Mouse (Mus musculus) embryonic facial prominence, embryonic 15.5 days (tissue): ENCODE data around the gene Jam2. TPM values are rescaled to one million over a fixed set of nuclear protein-coding genes. Genes with fewer than 3 reads are reported as not detected.

Experiments
- ATAC-seq: fragments of 200-750 bp; cut with Nextera tagmentation; 2 replicates; pipeline ENCODE4 v1.8.0; 2017; ENCODE audit warnings: low read depth, moderate TSS enrichment; ENCODE audit not compliant: insufficient number of reproducible peaks, low FRiP score, low TSS enrichment
- H3K27ac ChIP-seq: fragments of 300-500 bp; sonication (generic); replicated peaks from 2 replicates; pipeline ENCODE4 v1.5.1; 2015; ENCODE audit warnings: mild to moderate bottlenecking, inconsistent platforms
- H3K27me3 ChIP-seq: fragments of 300-500 bp; sonication (generic); 2 replicates; pipeline ENCODE4 v1.6.1; 2015; ENCODE audit warnings: inconsistent platforms
- H3K36me3 ChIP-seq: fragments of 300-500 bp; sonication (generic); 2 replicates; pipeline ENCODE4 v1.6.1; 2015; ENCODE audit warnings: mild to moderate bottlenecking, inconsistent platforms
- H3K4me1 ChIP-seq: fragments of 300-500 bp; sonication (generic); 2 replicates; pipeline ENCODE4 v1.6.1; 2015; ENCODE audit warnings: inconsistent platforms
- H3K4me2 ChIP-seq: fragments of 300-500 bp; sonication (generic); replicated peaks from 2 replicates; pipeline ENCODE4 v1.6.1; 2015; ENCODE audit warnings: mild to moderate bottlenecking, inconsistent platforms
- H3K4me3 ChIP-seq: fragments of 300-500 bp; sonication (generic); replicated peaks from 2 replicates; pipeline ENCODE4 v1.5.1; 2015; ENCODE audit warnings: mild to moderate bottlenecking, inconsistent platforms
- H3K9ac ChIP-seq: fragments of 300-500 bp; sonication (generic); 2 replicates; pipeline ENCODE4 v1.6.1; 2015; ENCODE audit warnings: inconsistent platforms
- H3K9me3 ChIP-seq: fragments of 300-500 bp; sonication (generic); replicated peaks from 2 replicates; pipeline ENCODE4 v1.6.1; 2016; ENCODE audit warnings: inconsistent platforms
- WGBS: fragments of 180-500 bp; shearing (Covaris S2); methylation state at CpG from one replicate; pipeline ENCODE4 v1.1.7; 2015; 5-methylcytosine and 5-hydroxymethylcytosine counted together
- polyA plus RNA-seq: library from polyadenylated mRNA; unstranded; fragments of >200 nt; fragmentation: Nextera tagmentation; extraction: Ambion mirVana; gene quantifications from 2 replicates; pipeline ENCODE4 v1.2.1, GENCODE M21; 2015

The Jam2 gene
- polyA plus RNA-seq, 1 experiment from 2014 or later, result 12.6 TPM

GRCm38 (mm10) chr16:84790595-84791165 lies 16.8 kb downstream of the Jam2 start:
- no peak for ATAC-seq
- H3K27ac ChIP-seq, result no peak overlapping the region
- 82% methylated on average over 2 of the region's 2 CpGs for WGBS
- H3K4me1 ChIP-seq, result no peaks in the 10 kb centered on the region
- no peaks in the 10 kb centered on the region for H3K27me3 ChIP-seq
- no peak overlapping the region for H3K4me2 ChIP-seq
- H3K36me3 ChIP-seq, result no peaks in the 10 kb centered on the region
- no peak overlapping the region for H3K4me3 ChIP-seq
- no peaks in the 10 kb centered on the region for H3K9me3 ChIP-seq
- H3K9ac ChIP-seq, result no peak overlapping the region

GRCm38 (mm10) chr16:84793401-84793800 lies 19.5 kb downstream of the Jam2 start:
- H3K27ac ChIP-seq, result no peak overlapping the region
- H3K9ac ChIP-seq, result no peak overlapping the region
- no peaks in the 10 kb centered on the region for H3K9me3 ChIP-seq
- no peak overlapping the region for H3K4me2 ChIP-seq
- H3K36me3 ChIP-seq, result no peaks in the 10 kb centered on the region
- no peak for ATAC-seq
- H3K27me3 ChIP-seq, result no peaks in the 10 kb centered on the region
- WGBS, result 82% methylated on average over 14 of the region's 14 CpGs
- H3K4me3 ChIP-seq, result no peak overlapping the region
- H3K4me1 ChIP-seq, result no peaks in the 10 kb centered on the region

GRCm38 (mm10) chr16:84795337-84795736 lies 21.4 kb downstream of the Jam2 start:
- H3K4me1 ChIP-seq, result no peaks in the 10 kb centered on the region
- WGBS, result 54% methylated on average over 3 of the region's 3 CpGs
- H3K36me3 ChIP-seq, result no peaks in the 10 kb centered on the region
- H3K4me3 ChIP-seq, result no peak overlapping the region
- no peak overlapping the region for H3K27ac ChIP-seq
- H3K27me3 ChIP-seq, result no peaks in the 10 kb centered on the region
- no peak overlapping the region for H3K4me2 ChIP-seq
- H3K9ac ChIP-seq, result no peak overlapping the region
- H3K9me3 ChIP-seq, result no peaks in the 10 kb centered on the region
- no peak for ATAC-seq

DNA sequence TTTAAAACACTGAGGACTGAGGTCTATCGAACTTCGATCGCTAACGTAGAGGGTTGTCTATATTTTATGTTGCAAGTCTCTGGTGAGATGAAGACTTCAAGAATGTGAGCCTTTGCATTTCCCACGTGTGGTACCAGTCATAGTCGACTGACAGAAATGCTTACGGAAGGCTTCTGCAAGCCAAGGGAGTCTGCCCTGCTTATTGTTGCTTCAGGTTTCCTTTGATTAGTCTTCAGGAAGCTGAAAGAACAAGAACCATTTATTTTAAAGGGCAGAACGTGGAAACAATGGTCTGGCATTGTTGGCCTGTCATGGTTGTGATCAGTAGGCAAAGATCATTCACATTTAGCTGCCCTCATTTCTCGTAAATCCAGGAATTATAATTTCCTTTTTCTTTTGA lies 22.8 kb downstream of the Jam2 start:
- no peaks in the 10 kb centered on the region for H3K9me3 ChIP-seq
- no peak overlapping the region for H3K27ac ChIP-seq
- no peaks in the 10 kb centered on the region for H3K4me1 ChIP-seq
- no peak overlapping the region for H3K4me3 ChIP-seq
- no peaks in the 10 kb centered on the region for H3K27me3 ChIP-seq
- WGBS, result 78% methylated on average over 9 of the region's 9 CpGs
- no peaks in the 10 kb centered on the region for H3K36me3 ChIP-seq
- no peak for ATAC-seq
- H3K4me2 ChIP-seq, result no peak overlapping the region
- H3K9ac ChIP-seq, result no peak overlapping the region

GRCm38 (mm10) chr16:84800038-84800437 lies 26.1 kb downstream of the Jam2 start:
- Histone ChIP-seq H3K4me2 (no peak overlapping the region), H3K4me3 (no peak overlapping the region), H3K27me3 (no peaks in the 10 kb centered on the region), H3K4me1 (no peaks in the 10 kb centered on the region), H3K9me3 (no peaks in the 10 kb centered on the region), H3K36me3 (no peaks in the 10 kb centered on the region), H3K27ac (no peak overlapping the region), H3K9ac (no peak overlapping the region)
- no peak for ATAC-seq
- WGBS, result 88% methylated on average over 1 of the region's 2 CpGs

- Histone ChIP-seq H3K9me3 (no peaks in the 10 kb centered on the region), H3K36me3 (no peaks in the 10 kb centered on the region), H3K4me2 (no peak overlapping the region), H3K27ac (no peak overlapping the region), H3K9ac (no peak overlapping the region), H3K4me1 (no peaks in the 10 kb centered on the region), H3K27me3 (no peaks in the 10 kb centered on the region), H3K4me3 (no peak overlapping the region)
- WGBS, result 59% methylated on average over 6 of the region's 6 CpGs
- no peak for ATAC-seq
Measured at GRCm38 (mm10) chr16:84802217-84802616, 28.3 kb downstream of the Jam2 start.

DNA sequence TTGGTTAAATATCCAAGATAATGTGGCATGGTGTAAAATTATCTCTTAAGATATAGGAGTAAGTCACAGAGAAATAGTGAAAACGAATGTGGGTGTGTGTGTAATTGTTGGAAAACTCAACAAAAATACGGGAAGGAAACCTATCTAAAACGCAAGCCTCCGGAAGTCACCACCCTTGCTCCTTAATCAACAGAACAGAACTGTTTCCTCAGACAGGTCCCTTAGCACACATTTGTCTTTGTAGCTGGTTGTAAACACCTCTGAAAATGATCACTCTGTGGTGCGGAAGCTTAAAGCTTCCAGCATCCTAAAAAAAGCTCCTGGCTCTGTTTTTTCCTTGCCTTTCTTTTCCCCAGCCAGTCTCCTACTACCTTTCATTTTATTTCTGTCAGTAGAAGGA lies 30.9 kb downstream of the Jam2 start:
- Histone ChIP-seq H3K4me2 (no peak overlapping the region), H3K27ac (no peak overlapping the region), H3K27me3 (no peaks in the 10 kb centered on the region), H3K4me3 (no peak overlapping the region), H3K36me3 (no peaks in the 10 kb centered on the region), H3K4me1 (no peaks in the 10 kb centered on the region), H3K9me3 (no peaks in the 10 kb centered on the region), H3K9ac (no peak overlapping the region)
- 79% methylated on average over 5 of the region's 5 CpGs for WGBS
- no peak for ATAC-seq

- ATAC-seq, result no peak
- WGBS, result 90% methylated on average over 3 of the region's 3 CpGs
- Histone ChIP-seq H3K4me3 (no peak overlapping the region), H3K27me3 (no peaks in the 10 kb centered on the region), H3K36me3 (no peaks in the 10 kb centered on the region), H3K27ac (no peak overlapping the region), H3K9me3 (no peaks in the 10 kb centered on the region), H3K9ac (no peak overlapping the region), H3K4me1 (no peaks in the 10 kb centered on the region), H3K4me2 (no peak overlapping the region)
Measured at GRCm38 (mm10) chr16:84806175-84806574, 32.3 kb downstream of the Jam2 start.

DNA sequence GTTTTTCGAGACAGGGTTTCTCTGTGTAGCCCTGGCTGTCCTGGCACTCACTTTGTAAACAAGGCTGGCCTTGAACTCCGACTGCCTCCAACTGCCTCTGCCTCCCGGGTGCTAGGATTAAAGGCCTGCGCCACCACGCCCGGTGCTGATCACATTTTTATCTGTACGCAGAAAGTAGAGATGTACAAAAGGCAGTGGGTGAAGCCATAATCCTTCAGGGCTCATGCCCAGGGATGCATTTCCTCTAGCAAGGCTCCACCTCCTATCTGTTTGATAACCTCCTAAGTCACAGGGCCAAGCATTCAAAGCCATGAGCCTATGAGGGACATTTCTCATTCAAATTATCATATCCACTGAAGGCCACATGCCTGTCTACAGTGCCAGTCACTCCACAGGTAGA lies 34.0 kb downstream of the Jam2 start:
- 92% methylated on average over 7 of the region's 7 CpGs for WGBS
- no peak overlapping the region for H3K4me3 ChIP-seq
- H3K4me2 ChIP-seq, result no peak overlapping the region
- no peaks in the 10 kb centered on the region for H3K36me3 ChIP-seq
- H3K4me1 ChIP-seq, result no peaks in the 10 kb centered on the region
- no peaks in the 10 kb centered on the region for H3K9me3 ChIP-seq
- H3K27me3 ChIP-seq, result no peaks in the 10 kb centered on the region
- H3K9ac ChIP-seq, result no peak overlapping the region
- no peak for ATAC-seq
- no peak overlapping the region for H3K27ac ChIP-seq

GRCm38 (mm10) chr16:84810254-84810653 lies 36.3 kb downstream of the Jam2 start:
- Histone ChIP-seq H3K9ac (no peak overlapping the region), H3K27ac (no peak overlapping the region), H3K36me3 (no peaks in the 10 kb centered on the region), H3K4me1 (no peaks in the 10 kb centered on the region), H3K4me2 (no peak overlapping the region), H3K9me3 (no peaks in the 10 kb centered on the region), H3K27me3 (no peaks in the 10 kb centered on the region), H3K4me3 (no peak overlapping the region)
- WGBS, result 98% methylated on average over 1 of the region's 1 CpGs
- no peak for ATAC-seq

- no peak overlapping the region for H3K9ac ChIP-seq
Measured at GRCm38 (mm10) chr16:84813852-84814251, 39.9 kb downstream of the Jam2 start.

GRCm38 (mm10) chr16:84814511-84814910 lies 40.6 kb downstream of the Jam2 start:
- no peak overlapping the region for H3K9ac ChIP-seq
- no peaks in the 10 kb centered on the region for H3K9me3 ChIP-seq
- H3K4me3 ChIP-seq, result no peak overlapping the region
- H3K4me2 ChIP-seq, result no peak overlapping the region
- H3K27ac ChIP-seq, result no peak overlapping the region
- H3K36me3 ChIP-seq, result no peaks in the 10 kb centered on the region
- H3K27me3 ChIP-seq, result no peaks in the 10 kb centered on the region
- WGBS, result 76% methylated on average over 8 of the region's 8 CpGs
- no peaks in the 10 kb centered on the region for H3K4me1 ChIP-seq
- ATAC-seq, result no peak

More at GRCm38 (mm10) chr16:84813852-84814251, 39.9 kb downstream of the Jam2 start:
- H3K4me1 ChIP-seq, result no peaks in the 10 kb centered on the region
- H3K27me3 ChIP-seq, result no peaks in the 10 kb centered on the region
- WGBS, result 81% methylated on average over 8 of the region's 8 CpGs
- no peak overlapping the region for H3K4me3 ChIP-seq
- H3K27ac ChIP-seq, result no peak overlapping the region
- no peaks in the 10 kb centered on the region for H3K36me3 ChIP-seq
- no peak overlapping the region for H3K4me2 ChIP-seq
- no peaks in the 10 kb centered on the region for H3K9me3 ChIP-seq
- ATAC-seq, result no peak
